Mouse (Mus musculus): ENCODE measurements at regions not wholly inside any gene's neighbourhood (a gene's known extent, or its start where the extent isn't known, plus 50 kb on each side); places are given as distances from the start of the nearest gene placed in this dataset.

- no peak for DNase-seq
- WGBS, result 81% methylated on average over 4 of the region's 4 CpGs
- no peak overlapping the region for H3K4me3 ChIP-seq (replicated peaks; ENCODE audit: extremely low read depth, low read depth, low read length)
- no peak for TF ChIP-seq POLR2A (IDR thresholded peaks at IDR 0.05; ENCODE audit: borderline replicate concordance, extremely low read depth, low read depth, low read length)
- no peak for TF ChIP-seq CTCF (IDR thresholded peaks at IDR 0.05; ENCODE audit: insufficient read depth, low read length)
- no peaks in the 10 kb centered on the region for H3K4me1 ChIP-seq (ENCODE audit: control insufficient read depth, insufficient read depth, low read length)
Measured at GRCm38 (mm10) chr12:92100080-92100479, 251.1 kb upstream of the Sel1l start.

GRCm38 (mm10) chr12:92092794-92093365, 243.9 kb upstream of the Sel1l start:
- Histone ChIP-seq H3K4me3 (replicated peaks; ENCODE audit: extremely low read depth, low read depth, low read length) (no peak overlapping the region), H3K4me1 (ENCODE audit: control insufficient read depth, insufficient read depth, low read length) (no peaks in the 10 kb centered on the region)
- WGBS, result 69% methylated on average over 10 of the region's 10 CpGs
- no peak for DNase-seq
- no peak for TF ChIP-seq POLR2A (IDR thresholded peaks at IDR 0.05; ENCODE audit: borderline replicate concordance, extremely low read depth, low read depth, low read length)

GRCm38 (mm10) chr12:92073209-92073608, 224.3 kb upstream of the Sel1l start:
- 79% methylated on average over 10 of the region's 10 CpGs for WGBS
- TF ChIP-seq CTCF (IDR thresholded peaks at IDR 0.05; ENCODE audit: insufficient read depth, low read length), result no peak
- Histone ChIP-seq H3K4me1 (ENCODE audit: control insufficient read depth, insufficient read depth, low read length) (no peaks in the 10 kb centered on the region), H3K4me3 (replicated peaks; ENCODE audit: extremely low read depth, low read depth, low read length) (no peak overlapping the region)
- no peak for DNase-seq

- Histone ChIP-seq H3K4me1 (ENCODE audit: control insufficient read depth, insufficient read depth, low read length) (no peaks in the 10 kb centered on the region), H3K4me3 (replicated peaks; ENCODE audit: extremely low read depth, low read depth, low read length) (no peak overlapping the region)
- no peak for DNase-seq
- WGBS, result 82% methylated on average over 4 of the region's 4 CpGs
- TF ChIP-seq POLR2A (IDR thresholded peaks at IDR 0.05; ENCODE audit: borderline replicate concordance, extremely low read depth, low read depth, low read length), result no peak
Measured at GRCm38 (mm10) chr12:92062731-92063130, 213.8 kb upstream of the Sel1l start.

- Histone ChIP-seq H3K4me1 (ENCODE audit: control insufficient read depth, insufficient read depth, low read length) (no peaks in the 10 kb centered on the region), H3K4me3 (replicated peaks; ENCODE audit: extremely low read depth, low read depth, low read length) (no peak overlapping the region)
- no peak for DNase-seq
- 80% methylated on average over 1 of the region's 1 CpGs for WGBS
- TF ChIP-seq CTCF (IDR thresholded peaks at IDR 0.05; ENCODE audit: insufficient read depth, low read length) (no peak), POLR2A (IDR thresholded peaks at IDR 0.05; ENCODE audit: borderline replicate concordance, extremely low read depth, low read depth, low read length) (no peak)
Measured at GRCm38 (mm10) chr12:92040481-92040880, 191.5 kb upstream of the Sel1l start.

GRCm38 (mm10) chr12:92029192-92029591, 180.2 kb upstream of the Sel1l start:
- Histone ChIP-seq H3K4me1 (ENCODE audit: control insufficient read depth, insufficient read depth, low read length) (no peaks in the 10 kb centered on the region), H3K4me3 (replicated peaks; ENCODE audit: extremely low read depth, low read depth, low read length) (no peak overlapping the region)
- no peak for DNase-seq
- WGBS, result 77% methylated on average over 2 of the region's 2 CpGs
- TF ChIP-seq POLR2A (IDR thresholded peaks at IDR 0.05; ENCODE audit: borderline replicate concordance, extremely low read depth, low read depth, low read length) (no peak), CTCF (IDR thresholded peaks at IDR 0.05; ENCODE audit: insufficient read depth, low read length) (no peak)

- no peak for DNase-seq
- 89% methylated on average over 7 of the region's 7 CpGs for WGBS
- H3K4me3 ChIP-seq (replicated peaks; ENCODE audit: extremely low read depth, low read depth, low read length), result no peak overlapping the region
- TF ChIP-seq CTCF (IDR thresholded peaks at IDR 0.05; ENCODE audit: insufficient read depth, low read length) (no peak), POLR2A (IDR thresholded peaks at IDR 0.05; ENCODE audit: borderline replicate concordance, extremely low read depth, low read depth, low read length) (no peak)
- no peaks in the 10 kb centered on the region for H3K4me1 ChIP-seq (ENCODE audit: control insufficient read depth, insufficient read depth, low read length)
Measured at GRCm38 (mm10) chr12:92028354-92028753, 179.4 kb upstream of the Sel1l start.

GRCm38 (mm10) chr12:92024461-92025218, 175.7 kb upstream of the Sel1l start:
- Histone ChIP-seq H3K4me1 (ENCODE audit: control insufficient read depth, insufficient read depth, low read length) (no peaks in the 10 kb centered on the region), H3K4me3 (replicated peaks; ENCODE audit: extremely low read depth, low read depth, low read length) (no peak overlapping the region)
- 83% methylated on average over 4 of the region's 4 CpGs for WGBS
- TF ChIP-seq POLR2A (IDR thresholded peaks at IDR 0.05; ENCODE audit: borderline replicate concordance, extremely low read depth, low read depth, low read length), result no peak
- TF ChIP-seq CTCF (IDR thresholded peaks at IDR 0.05; ENCODE audit: insufficient read depth, low read length), result no peak
- DNase-seq, result no peak

- DNase-seq, result no peak
- 34% methylated on average over 6 of the region's 6 CpGs for WGBS
- Histone ChIP-seq H3K4me1 (ENCODE audit: control insufficient read depth, insufficient read depth, low read length) (no peaks in the 10 kb centered on the region), H3K4me3 (replicated peaks; ENCODE audit: extremely low read depth, low read depth, low read length) (no peak overlapping the region)
- TF ChIP-seq CTCF (IDR thresholded peaks at IDR 0.05; ENCODE audit: insufficient read depth, low read length) (no peak), POLR2A (IDR thresholded peaks at IDR 0.05; ENCODE audit: borderline replicate concordance, extremely low read depth, low read depth, low read length) (no peak)
Measured at GRCm38 (mm10) chr12:92019593-92020224, 170.8 kb upstream of the Sel1l start.

GRCm38 (mm10) chr12:92015373-92015772, 166.4 kb upstream of the Sel1l start:
- no peak for DNase-seq

More at GRCm38 (mm10) chr12:92015373-92015772, 166.4 kb upstream of the Sel1l start:
- Histone ChIP-seq H3K4me3 (replicated peaks; ENCODE audit: extremely low read depth, low read depth, low read length) (no peak overlapping the region), H3K4me1 (ENCODE audit: control insufficient read depth, insufficient read depth, low read length) (no peaks in the 10 kb centered on the region)
- 56% methylated on average over 2 of the region's 2 CpGs for WGBS
- TF ChIP-seq POLR2A (IDR thresholded peaks at IDR 0.05; ENCODE audit: borderline replicate concordance, extremely low read depth, low read depth, low read length), result no peak
- TF ChIP-seq CTCF (IDR thresholded peaks at IDR 0.05; ENCODE audit: insufficient read depth, low read length), result no peak

All from lung, adult 2 months (tissue).